Mouse (Mus musculus) liver, postnatal 0 days (tissue): ENCODE data around the gene Trmt10c. TPM values are rescaled to one million over a fixed set of nuclear protein-coding genes. Genes with fewer than 3 reads are reported as not detected.

Experiments
- ATAC-seq: fragments of 200-750 bp; cut with Nextera tagmentation; 2 replicates; pipeline ENCODE4 v1.8.0; 2017; ENCODE audit warnings: mild to moderate bottlenecking, moderate library complexity
- DNase-seq: peaks from one replicate; pipeline ENCODE4 v3.0.0-alpha.2; 2016
- H3K27ac ChIP-seq: fragments of 300-500 bp; sonication (generic); 2 replicates; pipeline ENCODE4 v1.5.1; 2014; ENCODE audit warnings: antibody characterized with exemption, moderate library complexity, mild to moderate bottlenecking, low read depth
- H3K27me3 ChIP-seq: fragments of 300-500 bp; sonication (generic); 2 replicates; pipeline ENCODE4 v1.6.1; 2014; ENCODE audit warnings: low read length, control low read depth, mixed read lengths; ENCODE audit not compliant: insufficient read depth
- H3K36me3 ChIP-seq: fragments of 300-500 bp; sonication (generic); replicated peaks from 2 replicates; pipeline ENCODE4 v1.6.1; 2014; ENCODE audit warnings: mild to moderate bottlenecking, control low read depth, low read length, moderate library complexity, mixed read lengths; ENCODE audit not compliant: insufficient read depth
- H3K4me1 ChIP-seq: fragments of 300-500 bp; sonication (generic); 2 replicates; pipeline ENCODE4 v1.6.1; 2014; ENCODE audit warnings: antibody characterized with exemption, mild to moderate bottlenecking, control low read depth; ENCODE audit not compliant: insufficient read depth
- H3K4me2 ChIP-seq: fragments of 300-500 bp; sonication (generic); 2 replicates; pipeline ENCODE4 v1.6.1; 2014; ENCODE audit warnings: low read depth, mild to moderate bottlenecking, low read length, moderate library complexity, mixed read lengths
- H3K4me3 ChIP-seq: fragments of 300-500 bp; sonication (generic); 2 replicates; pipeline ENCODE4 v1.5.1; 2014; ENCODE audit warnings: low read depth, low read length
- H3K9ac ChIP-seq: fragments of 300-500 bp; sonication (generic); replicated peaks from 2 replicates; pipeline ENCODE4 v1.6.1; 2014; ENCODE audit warnings: mild to moderate bottlenecking, moderate library complexity
- H3K9me3 ChIP-seq: fragments of 300-500 bp; sonication (generic); 2 replicates; pipeline ENCODE4 v1.6.1; 2016; ENCODE audit warnings: mild to moderate bottlenecking, control low read depth, low read length, mixed read lengths
- CTCF ChIP-seq: sonication (generic); IDR thresholded peaks from 2 replicates; pipeline ENCODE4 v1.5.1; 2016; ENCODE audit warnings: antibody characterized with exemption, low read depth
- EP300 ChIP-seq: IDR thresholded peaks from 2 replicates; pipeline ENCODE4 v1.6.1; 2016; ENCODE audit warnings: antibody characterized with exemption, low read depth, mild to moderate bottlenecking
- WGBS: fragments of 180-500 bp; shearing (Covaris S2); extraction: QIAGEN DNeasy Blood & Tissue Kit; methylation state at CpG from one replicate; pipeline ENCODE4 v1.1.7; 2014; ENCODE audit not compliant: insufficient replicate concordance; 5-methylcytosine and 5-hydroxymethylcytosine counted together
- microRNA-seq: library from miRNA; unstranded; fragments of <30 nt; microRNA quantifications from one replicate; pipeline ENCODE4, GENCODE M21; 2016
- polyA plus RNA-seq: library from polyadenylated mRNA; unstranded; fragments of >200 nt; fragmentation: Nextera tagmentation; extraction: Ambion mirVana; gene quantifications from 2 replicates; pipeline ENCODE4 v1.2.1, GENCODE M21; 2015

Trmt10c gene
- polyA plus RNA-seq, 1 experiment from 2014 or later = 15.2 TPM

- H3K27ac ChIP-seq = no peak overlapping the region
- no peak overlapping the region for H3K9ac ChIP-seq
- no peak for DNase-seq
- no peaks in the 10 kb centered on the region for H3K9me3 ChIP-seq
- WGBS = 88% methylated on average over 10 of the region's 10 CpGs
- H3K27me3 ChIP-seq = no peaks in the 10 kb centered on the region
- no peaks in the 10 kb centered on the region for H3K4me1 ChIP-seq
- no peak overlapping the region for H3K4me2 ChIP-seq
- ATAC-seq = peak; percentile 48; the same call in 1 of the 2 replicates
- TF ChIP-seq EP300 = no peak
- no peak for TF ChIP-seq CTCF
- peaks cover 25% of the 10 kb centered on the region for H3K36me3 ChIP-seq
- H3K4me3 ChIP-seq = no peak overlapping the region
Observed at GRCm38 (mm10) chr16:56012789-56013743, 24.6 kb downstream of the Trmt10c start.

GRCm38 (mm10) chr16:56008862-56009261, 28.8 kb downstream of the Trmt10c start:
- peaks cover 48% of the 10 kb centered on the region for H3K36me3 ChIP-seq
- WGBS = 84% methylated on average over 1 of the region's 1 CpGs

GRCm38 (mm10) chr16:56006798-56007197, 30.8 kb downstream of the Trmt10c start:
- no peak for TF ChIP-seq EP300
- TF ChIP-seq CTCF = no peak
- Histone ChIP-seq H3K9ac (no peak overlapping the region), H3K36me3 (peaks cover 61% of the 10 kb centered on the region), H3K27ac (no peak overlapping the region), H3K4me2 (no peak overlapping the region), H3K27me3 (no peaks in the 10 kb centered on the region), H3K9me3 (no peaks in the 10 kb centered on the region), H3K4me1 (no peaks in the 10 kb centered on the region), H3K4me3 (no peak overlapping the region)
- 92% methylated on average over 11 of the region's 11 CpGs for WGBS
- ATAC-seq = no peak
- no peak for DNase-seq

More at GRCm38 (mm10) chr16:56008862-56009261, 28.8 kb downstream of the Trmt10c start:
- no peak overlapping the region for H3K4me3 ChIP-seq
- ATAC-seq = no peak
- no peaks in the 10 kb centered on the region for H3K4me1 ChIP-seq
- H3K4me2 ChIP-seq = no peak overlapping the region
- no peaks in the 10 kb centered on the region for H3K9me3 ChIP-seq
- no peaks in the 10 kb centered on the region for H3K27me3 ChIP-seq
- TF ChIP-seq CTCF = no peak
- no peak for TF ChIP-seq EP300
- H3K9ac ChIP-seq = no peak overlapping the region
- DNase-seq = no peak
- no peak overlapping the region for H3K27ac ChIP-seq

- WGBS = 86% methylated on average over 2 of the region's 2 CpGs
Observed at GRCm38 (mm10) chr16:55994235-55994634, 43.4 kb downstream of the Trmt10c start.

GRCm38 (mm10) chr16:55990311-55990710, 47.3 kb downstream of the Trmt10c start:
- no peak overlapping the region for H3K4me2 ChIP-seq
- H3K27ac ChIP-seq = no peak overlapping the region
- no peaks in the 10 kb centered on the region; the same call in 1 of the 2 replicates for H3K4me1 ChIP-seq
- ATAC-seq (0 out of 2 replicates have a peak, but pooled peaks have one; percentile 29), DNase-seq (no peak)
- WGBS = 71% methylated on average over 4 of the region's 4 CpGs
- H3K9ac ChIP-seq = no peak overlapping the region
- H3K4me3 ChIP-seq = no peak overlapping the region
- no peak for TF ChIP-seq CTCF
- H3K9me3 ChIP-seq = no peaks in the 10 kb centered on the region
- peaks cover 46% of the 10 kb centered on the region for H3K36me3 ChIP-seq
- H3K27me3 ChIP-seq = no peaks in the 10 kb centered on the region

More at GRCm38 (mm10) chr16:55994235-55994634, 43.4 kb downstream of the Trmt10c start:
- Histone ChIP-seq H3K9me3 (no peaks in the 10 kb centered on the region), H3K27ac (no peak overlapping the region), H3K4me1 (no peaks in the 10 kb centered on the region; the same call in 1 of the 2 replicates), H3K9ac (no peak overlapping the region), H3K4me2 (no peak overlapping the region), H3K4me3 (no peak overlapping the region), H3K27me3 (no peaks in the 10 kb centered on the region), H3K36me3 (peaks cover 46% of the 10 kb centered on the region)
- ATAC-seq (no peak), DNase-seq (no peak)
- no peak for TF ChIP-seq EP300
- TF ChIP-seq CTCF = no peak

GRCm38 (mm10) chr16:55986001-55986400, 51.6 kb downstream of the Trmt10c start:
- Histone ChIP-seq H3K27me3 (no peaks in the 10 kb centered on the region), H3K9ac (no peak overlapping the region), H3K4me1 (no peaks in the 10 kb centered on the region; the same call in 1 of the 2 replicates), H3K4me2 (no peak overlapping the region), H3K9me3 (no peaks in the 10 kb centered on the region), H3K4me3 (no peak overlapping the region), H3K27ac (no peak overlapping the region), H3K36me3 (peaks cover 58% of the 10 kb centered on the region)
- 94% methylated on average over 3 of the region's 3 CpGs for WGBS
- TF ChIP-seq EP300 = no peak
- no peak for TF ChIP-seq CTCF
- ATAC-seq (no peak), DNase-seq (no peak)

Small RNA genes within 50 kb of the gene (microRNA-seq; reads per million reads assigned to microRNA genes)
- gene Gm24047 = not detected

Other genes with a start within 250 kb of the Trmt10c start
- 2.7 and 3.2 TPM in 2 replicates for gene Nfkbiz, start 198.9 kb downstream of the Trmt10c start, polyA plus RNA-seq
- gene Nxpe3, start 142.5 kb downstream of the Trmt10c start, polyA plus RNA-seq = 0.22 and 0.31 TPM in 2 replicates
- 2.4 and 2.7 TPM in 2 replicates for gene Cep97, start 103.0 kb downstream of the Trmt10c start, polyA plus RNA-seq
- 446 and 482 TPM in 2 replicates for gene Rpl24, start 71.5 kb downstream of the Trmt10c start, polyA plus RNA-seq
- gene Zbtb11, start 63.9 kb downstream of the Trmt10c start, polyA plus RNA-seq = 5.3 and 6.0 TPM in 2 replicates
- 61.8 and 64.2 TPM in 2 replicates for gene Pcnp, start 8.1 kb downstream of the Trmt10c start, polyA plus RNA-seq
- 7.4 and 10.6 TPM in 2 replicates for gene Senp7, start 10.5 kb upstream of the Trmt10c start, polyA plus RNA-seq
- gene Impg2, start 166.5 kb upstream of the Trmt10c start, polyA plus RNA-seq = 0.06 TPM in 2 replicates